Mouse (Mus musculus) heart, adult 2 months (tissue): ENCODE results near the gene Bcl3. TPM values are rescaled to one million over a fixed set of nuclear protein-coding genes. Genes with fewer than 3 reads are reported as not detected.

Experiments
- DNase-seq, 2 experiments: peaks; one replicate each; pipeline ENCODE4 v3.0.0; 2021
- H3K27ac ChIP-seq: fragments of 200-600 bp; 2 replicates; pipeline ENCODE4 v1.8.1; 2022
- H3K27me3 ChIP-seq: fragments of 200-500 bp; 2 replicates; pipeline ENCODE4 v1.6.1; 2012; ENCODE audit warnings: mild to moderate bottlenecking, low read length, inconsistent platforms, mixed read lengths; ENCODE audit not compliant: control insufficient read depth, insufficient read depth
- H3K36me3 ChIP-seq: fragments of 200-500 bp; 2 replicates; pipeline ENCODE4 v1.6.1; 2012; ENCODE audit warnings: low read length, inconsistent platforms; ENCODE audit not compliant: control insufficient read depth, insufficient read depth
- H3K4me1 ChIP-seq: fragments of 200-500 bp; 2 replicates; pipeline ENCODE4 v1.6.1; 2011; ENCODE audit warnings: low read length; ENCODE audit not compliant: control insufficient read depth, insufficient read depth
- H3K4me3 ChIP-seq: fragments of 200-600 bp; 2 replicates; pipeline ENCODE4 v1.8.1; 2022
- H3K79me2 ChIP-seq: fragments of 200-500 bp; replicated peaks from 2 replicates; pipeline ENCODE4 v1.6.1; 2012; ENCODE audit warnings: mild to moderate bottlenecking, inconsistent platforms, low read length, moderate library complexity, mixed read lengths; ENCODE audit not compliant: control insufficient read depth, insufficient read depth
- H3K9ac ChIP-seq: fragments of 200-500 bp; 2 replicates; pipeline ENCODE4 v1.6.1; 2012; ENCODE audit warnings: low read depth, mild to moderate bottlenecking, control low read depth, inconsistent platforms, low read length, mixed read lengths
- CTCF ChIP-seq: fragments of 200-600 bp; IDR thresholded peaks from 2 replicates; pipeline ENCODE4 v1.8.1; 2022; ENCODE audit warnings: antibody characterized with exemption, mild to moderate bottlenecking, moderate library complexity
- EP300 ChIP-seq: fragments of 200-500 bp; IDR thresholded peaks from 2 replicates; pipeline ENCODE4 v1.6.1; 2011; ENCODE audit warnings: low read depth, low read length, control low read depth; ENCODE audit not compliant: insufficient read depth
- POLR2A ChIP-seq: fragments of 200-500 bp; IDR thresholded peaks from 2 replicates; pipeline ENCODE4 v1.6.1; 2011; ENCODE audit warnings: mild to moderate bottlenecking, low read depth, low read length, control low read depth; ENCODE audit not compliant: insufficient read depth
- WGBS: fragments of 180-500 bp; shearing (Covaris S2); methylation state at CpG from one replicate; pipeline ENCODE4 v1.1.7; 2018; 5-methylcytosine and 5-hydroxymethylcytosine counted together
- intact Hi-C: fragments of 180-260 bp; cut with DNase I; formaldehyde crosslinking; loops from one replicate; pipeline ENCODE4 v1.15.1; 2025
- polyA plus RNA-seq: library from polyadenylated mRNA; depleted of rRNA; stranded (reverse); fragments of >200 nt; gene quantifications from 2 replicates; pipeline ENCODE4 v1.2.3, GENCODE M21; 2012
- total RNA-seq, 2 experiments: library from RNA; stranded (reverse); gene quantifications; 2 replicates each; pipeline ENCODE4 v1.2.3; 2021

Bcl3 gene
- total and polyA plus RNA-seq, 3 experiments, result 3.5 to 11.9 (median 6.1) TPM

DNA sequence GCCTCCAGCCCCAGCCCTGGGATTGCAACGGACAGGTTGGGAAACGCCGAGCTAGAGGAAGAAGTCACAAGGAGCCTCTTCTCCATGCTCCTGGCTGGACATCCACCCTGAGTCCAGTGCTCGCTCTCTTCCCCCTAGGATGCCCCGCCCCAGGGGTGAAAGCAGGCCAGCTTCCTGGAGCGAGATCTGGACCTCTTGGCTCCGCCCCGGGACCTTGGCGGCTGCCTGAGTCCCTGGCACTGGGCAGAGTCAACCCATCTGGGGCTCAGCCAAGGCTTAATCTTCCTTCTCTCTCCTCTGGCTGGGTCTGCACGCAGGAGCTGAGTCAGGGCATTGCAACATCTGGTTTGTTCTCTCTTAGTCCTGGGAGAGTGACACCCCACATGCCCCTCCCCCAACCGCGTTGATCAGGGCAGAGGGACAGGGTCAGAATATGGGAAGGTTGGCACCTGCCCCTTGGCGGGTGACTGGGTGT lies 8.1 kb upstream of the Bcl3 start:
- Histone ChIP-seq H3K9ac (no peak overlapping the region), H3K27ac (peak overlapping the region; percentile 78)

DNA sequence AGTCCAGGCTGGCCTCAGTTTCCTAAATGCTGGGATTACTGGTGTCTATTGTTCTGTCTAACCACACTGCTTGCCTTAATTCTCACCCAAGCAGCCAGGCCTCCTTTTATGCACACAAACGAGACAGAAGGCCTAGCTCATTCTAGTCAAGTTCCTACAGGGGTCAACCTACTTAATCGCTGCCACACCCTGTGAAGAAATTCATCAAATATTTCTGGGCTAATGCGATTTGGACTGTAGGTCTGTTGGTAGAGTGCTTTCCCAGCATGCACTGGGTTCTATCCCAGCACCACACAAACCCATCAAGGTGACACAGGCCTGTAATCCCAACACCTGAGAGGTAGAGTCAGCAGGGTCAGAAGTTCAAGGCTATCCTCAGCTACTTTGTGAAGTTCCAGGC lies 7.1 kb upstream of the Bcl3 start:
- intact Hi-C loops, result no loop called here
- H3K27me3 ChIP-seq, result no peaks in the 10 kb centered on the region
- H3K36me3 ChIP-seq, result no peaks in the 10 kb centered on the region
- no peaks in the 10 kb centered on the region for H3K79me2 ChIP-seq
- H3K4me1 ChIP-seq, result peaks cover 9% of the 10 kb centered on the region
- DNase-seq, result no peak
- no peak for TF ChIP-seq EP300
- no peak for TF ChIP-seq POLR2A
- TF ChIP-seq CTCF, result no peak
- H3K27ac ChIP-seq, result no peak overlapping the region
- no peak overlapping the region for H3K9ac ChIP-seq
- WGBS, result 91% methylated on average over 3 of the region's 3 CpGs
- H3K4me3 ChIP-seq, result no peak overlapping the region

More for the DNA sequence above, 8.1 kb upstream of the Bcl3 start:
- H3K4me3 ChIP-seq, result peak overlapping the region; percentile 0; the same call in 1 of the 2 replicates
- intact Hi-C loops, result no loop called here
- no peak for TF ChIP-seq CTCF
- peak; percentile 91 for TF ChIP-seq EP300
- peak; percentile 40 for TF ChIP-seq POLR2A
- H3K36me3 ChIP-seq, result no peaks in the 10 kb centered on the region
- 2% methylated on average over 13 of the region's 13 CpGs for WGBS
- no peaks in the 10 kb centered on the region for H3K27me3 ChIP-seq
- no peaks in the 10 kb centered on the region for H3K79me2 ChIP-seq
- H3K4me1 ChIP-seq, result peaks cover 9% of the 10 kb centered on the region
- peak; percentile 92 to 95 for DNase-seq

GRCm38 (mm10) chr7:19826756-19827155 lies 4.2 kb upstream of the Bcl3 start:
- DNase-seq, result peak; percentile 49
- intact Hi-C loops, result no loop called here
- WGBS, result 40% methylated on average over 6 of the region's 6 CpGs
- Histone ChIP-seq H3K79me2 (no peaks in the 10 kb centered on the region), H3K4me3 (no peak overlapping the region), H3K4me1 (peaks cover 24% of the 10 kb centered on the region), H3K36me3 (no peaks in the 10 kb centered on the region), H3K27ac (peak overlapping the region; percentile 34; the same call in 1 of the 2 replicates), H3K9ac (no peak overlapping the region), H3K27me3 (no peaks in the 10 kb centered on the region)
- TF ChIP-seq EP300, result no peak
- TF ChIP-seq POLR2A, result no peak
- no peak for TF ChIP-seq CTCF

GRCm38 (mm10) chr7:19824182-19824973 lies 1.8 kb upstream of the Bcl3 start:
- DNase-seq, result peak; percentile 93
- no peak for TF ChIP-seq CTCF
- 0 out of 2 replicates have a peak, but pooled peaks have one; percentile 52 for TF ChIP-seq EP300
- no peak for TF ChIP-seq POLR2A
- WGBS, result 23% methylated on average over 26 of the region's 26 CpGs
- H3K4me3 ChIP-seq, result no peak overlapping the region
- H3K9ac ChIP-seq, result no peak overlapping the region; the same call in 1 of the 2 replicates
- no peaks in the 10 kb centered on the region for H3K79me2 ChIP-seq
- no peaks in the 10 kb centered on the region for H3K36me3 ChIP-seq
- H3K27me3 ChIP-seq, result no peaks in the 10 kb centered on the region
- H3K4me1 ChIP-seq, result peaks cover 15% of the 10 kb centered on the region
- intact Hi-C loops, result no loop called here
- peak overlapping the region; percentile 76 for H3K27ac ChIP-seq

- WGBS, result 27% methylated on average over 16 of the region's 16 CpGs
- H3K4me1 ChIP-seq, result peaks cover 17% of the 10 kb centered on the region
- no peak for TF ChIP-seq CTCF
- TF ChIP-seq EP300, result 0 out of 2 replicates have a peak, but pooled peaks have one; percentile 19
- peak; percentile 52 to 65 for DNase-seq
- no peaks in the 10 kb centered on the region for H3K79me2 ChIP-seq
- H3K27me3 ChIP-seq, result no peaks in the 10 kb centered on the region
- intact Hi-C loops, result no loop called here
- no peak overlapping the region for H3K4me3 ChIP-seq
- no peaks in the 10 kb centered on the region for H3K36me3 ChIP-seq
- peak overlapping the region; percentile 76 for H3K27ac ChIP-seq
- peak overlapping the region; percentile 5; the same call in 1 of the 2 replicates for H3K9ac ChIP-seq
These were observed 949 bp upstream of the Bcl3 start for GRCm38 (mm10) chr7:19823256-19824181.
